Mouse (Mus musculus) neural tube, embryonic 11.5 days (tissue): Measurements from ENCODE around the gene Golga7b. TPM values are rescaled to one million over a fixed set of nuclear protein-coding genes. Genes with fewer than 3 reads are reported as not detected.

ENCODE experiments used
- ATAC-seq: fragments of 200-750 bp; cut with Nextera tagmentation; 2 replicates; pipeline ENCODE4 v1.8.0; 2017; ENCODE audit warnings: moderate number of reproducible peaks, mild to moderate bottlenecking, moderate TSS enrichment, moderate library complexity; ENCODE audit not compliant: insufficient read depth, low FRiP score, low TSS enrichment
- DNase-seq: peaks from one replicate; pipeline ENCODE4 v3.0.0-alpha.2; 2015; ENCODE audit warnings: low spot score
- H3K27ac ChIP-seq: fragments of 300-500 bp; sonication (generic); 2 replicates; pipeline ENCODE4 v1.5.1; 2014; ENCODE audit warnings: low read depth, mild to moderate bottlenecking, low read length
- H3K27me3 ChIP-seq: fragments of 300-500 bp; sonication (generic); 2 replicates; pipeline ENCODE4 v1.6.1; 2014; ENCODE audit warnings: mild to moderate bottlenecking, low read length, mixed read lengths; ENCODE audit not compliant: control insufficient read depth, insufficient read depth
- H3K36me3 ChIP-seq: fragments of 300-500 bp; sonication (generic); 2 replicates; pipeline ENCODE4 v1.6.1; 2014; ENCODE audit warnings: mild to moderate bottlenecking, low read length, moderate library complexity, mixed read lengths; ENCODE audit not compliant: control insufficient read depth, insufficient read depth
- H3K4me1 ChIP-seq: fragments of 300-500 bp; sonication (generic); 2 replicates; pipeline ENCODE4 v1.6.1; 2014; ENCODE audit warnings: low read length, mixed read lengths; ENCODE audit not compliant: control insufficient read depth, insufficient read depth
- H3K4me2 ChIP-seq: fragments of 300-500 bp; sonication (generic); 2 replicates; pipeline ENCODE4 v1.6.1; 2014; ENCODE audit warnings: low read depth, mild to moderate bottlenecking, moderate library complexity
- H3K4me3 ChIP-seq: fragments of 300-500 bp; sonication (generic); 2 replicates; pipeline ENCODE4 v1.5.1; 2014; ENCODE audit warnings: low read depth, low read length
- H3K9ac ChIP-seq: fragments of 300-500 bp; sonication (generic); 2 replicates; pipeline ENCODE4 v1.6.1; 2014; ENCODE audit warnings: mild to moderate bottlenecking, low read length
- H3K9me3 ChIP-seq: fragments of 300-500 bp; sonication (generic); 2 replicates; pipeline ENCODE4 v1.6.1; 2016; ENCODE audit warnings: low read length; ENCODE audit not compliant: control insufficient read depth
- WGBS: fragments of 180-500 bp; shearing (Covaris S2); extraction: QIAGEN DNeasy Blood & Tissue Kit; methylation state at CpG from one replicate; pipeline ENCODE4 v1.1.7; 2014; 5-methylcytosine and 5-hydroxymethylcytosine counted together
- polyA plus RNA-seq: library from polyadenylated mRNA; unstranded; fragments of >200 nt; fragmentation: Nextera tagmentation; extraction: Ambion mirVana; gene quantifications from 2 replicates; pipeline ENCODE4 v1.2.1, GENCODE M21; 2014

The Golga7b gene
- polyA plus RNA-seq, 1 experiment from 2014 or later = 5.5 TPM

DNA sequence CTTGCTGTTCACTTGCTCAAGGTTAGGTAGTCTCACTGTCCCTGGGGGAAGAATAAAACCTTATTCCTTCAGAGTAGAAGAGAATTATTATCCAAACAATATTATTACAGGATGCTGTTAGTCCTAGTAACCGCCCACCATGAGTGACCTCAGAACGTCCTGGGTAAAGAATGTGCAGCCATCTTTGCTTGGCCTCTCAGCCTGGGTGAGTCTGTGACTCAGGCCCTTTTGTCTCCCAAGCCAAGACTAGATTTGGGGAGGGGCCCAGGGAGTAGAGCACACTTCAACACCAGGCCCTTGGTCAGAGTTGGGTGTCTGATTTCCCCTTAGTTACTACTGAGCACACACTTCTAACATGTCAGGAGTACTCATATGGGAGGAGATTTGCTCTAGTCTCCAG is 32.8 kb upstream of the Golga7b start:
- Histone ChIP-seq H3K4me1 (no peaks in the 10 kb centered on the region; the same call in 1 of the 2 replicates), H3K36me3 (no peaks in the 10 kb centered on the region), H3K4me3 (no peak overlapping the region), H3K27ac (no peak overlapping the region), H3K9ac (no peak overlapping the region), H3K9me3 (no peaks in the 10 kb centered on the region), H3K27me3 (no peaks in the 10 kb centered on the region), H3K4me2 (no peak overlapping the region)
- ATAC-seq = no peak
- WGBS = 72% methylated on average over 2 of the region's 2 CpGs
- no peak for DNase-seq

DNA sequence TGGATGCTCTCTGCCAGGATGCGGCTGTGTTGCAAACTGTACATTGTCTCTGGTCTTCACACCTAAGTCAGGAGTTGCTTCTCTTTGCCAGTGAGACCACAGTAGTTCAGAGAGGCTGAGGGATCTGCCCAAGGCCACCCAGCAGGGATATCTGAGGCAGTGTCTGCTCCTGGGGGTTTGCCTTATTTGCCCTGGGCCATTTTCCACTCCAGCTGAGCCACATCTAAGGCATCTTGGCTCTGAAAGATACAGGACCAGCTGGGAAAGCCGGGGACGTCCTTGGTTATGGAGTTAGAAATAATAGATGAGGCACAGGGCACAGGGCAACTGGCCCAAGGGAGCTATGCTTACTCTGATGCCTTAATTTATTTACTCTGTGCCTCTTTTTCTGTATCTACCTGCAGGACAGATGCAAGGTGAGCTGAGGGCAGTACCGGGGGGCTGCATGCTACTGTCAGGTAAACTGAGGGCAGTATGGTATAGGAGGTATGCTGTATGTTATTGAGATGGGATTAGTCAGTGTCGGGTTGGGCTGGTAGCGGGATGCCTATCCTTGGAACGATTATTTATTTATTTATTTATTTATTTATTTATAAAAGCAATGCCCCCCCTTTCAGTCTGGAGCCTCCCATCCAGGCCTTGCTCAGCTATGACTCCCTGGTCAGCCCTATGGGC is 30.5 kb upstream of the Golga7b start:
- ATAC-seq (no peak), DNase-seq (no peak)
- no peak overlapping the region for H3K9ac ChIP-seq
- no peak overlapping the region for H3K27ac ChIP-seq
- H3K9me3 ChIP-seq = no peaks in the 10 kb centered on the region
- WGBS = 73% methylated on average over 7 of the region's 7 CpGs
- no peak overlapping the region for H3K4me3 ChIP-seq
- H3K36me3 ChIP-seq = no peaks in the 10 kb centered on the region
- no peak overlapping the region for H3K4me2 ChIP-seq
- no peaks in the 10 kb centered on the region for H3K4me1 ChIP-seq
- H3K27me3 ChIP-seq = no peaks in the 10 kb centered on the region

DNA sequence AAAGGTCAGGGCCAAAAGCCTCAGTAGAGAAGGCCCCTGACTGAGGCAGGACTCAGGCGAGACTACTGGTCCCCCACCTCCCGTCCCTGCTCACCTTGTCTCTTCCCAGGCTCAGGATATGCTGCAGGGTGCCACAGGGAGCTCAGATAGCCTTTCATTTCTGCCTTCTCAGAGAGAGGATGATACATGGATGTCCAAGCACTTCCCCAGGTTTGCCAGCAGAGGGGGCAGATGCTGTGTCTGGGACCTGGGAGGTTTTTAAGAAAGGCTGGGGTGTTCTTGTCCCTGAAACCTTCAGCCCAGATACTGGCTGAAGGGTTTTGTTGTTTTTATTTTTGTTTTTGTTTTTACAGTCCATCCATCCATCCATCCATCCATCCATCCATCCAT is 30.0 kb upstream of the Golga7b start:
- H3K4me2 ChIP-seq = no peak overlapping the region
- ATAC-seq = no peak
- no peaks in the 10 kb centered on the region for H3K4me1 ChIP-seq
- H3K27ac ChIP-seq = no peak overlapping the region
- DNase-seq = peak; percentile 38
- H3K27me3 ChIP-seq = no peaks in the 10 kb centered on the region
- WGBS = 14% methylated on average over 2 of the region's 2 CpGs
- H3K9ac ChIP-seq = no peak overlapping the region
- no peaks in the 10 kb centered on the region for H3K36me3 ChIP-seq
- H3K4me3 ChIP-seq = no peak overlapping the region
- H3K9me3 ChIP-seq = no peaks in the 10 kb centered on the region

DNA sequence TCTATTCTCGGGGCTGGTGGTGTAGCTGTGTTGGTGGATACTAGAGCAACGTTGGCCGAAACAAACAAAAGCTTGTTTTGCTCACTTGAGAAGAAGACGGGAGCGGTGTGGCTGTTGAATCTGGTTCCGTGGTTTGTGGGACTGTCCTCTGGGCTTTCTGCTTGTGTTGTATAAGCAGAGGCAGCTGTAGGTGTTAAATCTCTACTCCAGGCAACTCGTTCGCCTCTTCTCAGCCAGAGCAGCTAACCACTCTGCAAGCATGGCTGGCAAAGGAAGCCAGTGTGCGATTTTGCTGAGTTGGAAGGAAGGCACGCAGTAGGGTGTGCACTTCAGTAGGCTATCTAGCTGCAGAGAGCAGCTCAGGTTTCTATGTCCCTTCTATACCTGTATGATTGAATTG is 20.9 kb upstream of the Golga7b start:
- WGBS = 82% methylated on average over 10 of the region's 10 CpGs
- H3K36me3 ChIP-seq = no peaks in the 10 kb centered on the region
- H3K9ac ChIP-seq = no peak overlapping the region
- H3K27me3 ChIP-seq = no peaks in the 10 kb centered on the region
- ATAC-seq (no peak), DNase-seq (no peak)
- H3K4me3 ChIP-seq = no peak overlapping the region
- no peak overlapping the region for H3K4me2 ChIP-seq
- H3K4me1 ChIP-seq = no peaks in the 10 kb centered on the region
- H3K27ac ChIP-seq = 0 out of 2 replicates have a peak overlapping the region, but pooled peaks have one; percentile 8
- no peaks in the 10 kb centered on the region for H3K9me3 ChIP-seq

DNA sequence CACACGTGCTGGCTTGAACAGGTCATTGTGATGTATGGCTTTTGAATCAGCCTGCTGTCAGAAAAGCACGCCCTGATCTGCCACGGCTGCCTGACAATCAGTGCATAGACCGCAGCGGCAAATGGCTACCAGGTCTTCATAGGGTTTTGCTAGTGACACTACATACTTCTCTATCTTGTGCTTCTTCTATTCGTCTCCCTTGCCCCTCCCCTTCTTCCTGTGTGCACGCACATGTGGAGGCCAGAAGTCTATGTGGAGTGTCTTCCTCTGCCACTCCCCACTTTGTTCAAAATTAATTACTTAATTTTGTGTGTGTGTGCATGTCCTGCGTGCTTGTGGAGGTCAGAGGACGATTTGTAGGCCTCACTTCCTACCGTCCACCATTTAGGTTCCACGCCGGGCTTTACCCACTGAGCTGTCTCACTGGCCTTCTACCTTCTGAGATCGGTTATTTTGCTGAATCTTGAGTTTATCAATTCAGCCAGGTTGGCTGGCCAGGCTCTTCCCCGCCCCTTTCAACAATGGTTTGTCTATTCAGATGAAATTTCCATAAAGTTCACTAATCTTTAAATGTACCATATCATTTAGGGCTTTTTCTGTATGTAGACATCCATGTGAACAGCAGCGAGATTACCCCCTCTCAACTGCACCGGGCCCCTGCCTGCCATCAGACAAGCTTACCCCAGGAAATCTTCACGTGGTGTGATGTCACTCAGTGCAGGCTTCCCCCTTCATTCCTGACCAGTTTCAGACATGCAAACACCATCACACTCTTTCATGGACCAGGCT is 17.7 kb upstream of the Golga7b start:
- Histone ChIP-seq H3K9ac (no peak overlapping the region), H3K4me2 (no peak overlapping the region), H3K4me3 (no peak overlapping the region), H3K27me3 (no peaks in the 10 kb centered on the region), H3K4me1 (no peaks in the 10 kb centered on the region), H3K9me3 (no peaks in the 10 kb centered on the region), H3K36me3 (no peaks in the 10 kb centered on the region), H3K27ac (no peak overlapping the region)
- WGBS = 74% methylated on average over 17 of the region's 17 CpGs
- DNase-seq (no peak), ATAC-seq (no peak)

DNA sequence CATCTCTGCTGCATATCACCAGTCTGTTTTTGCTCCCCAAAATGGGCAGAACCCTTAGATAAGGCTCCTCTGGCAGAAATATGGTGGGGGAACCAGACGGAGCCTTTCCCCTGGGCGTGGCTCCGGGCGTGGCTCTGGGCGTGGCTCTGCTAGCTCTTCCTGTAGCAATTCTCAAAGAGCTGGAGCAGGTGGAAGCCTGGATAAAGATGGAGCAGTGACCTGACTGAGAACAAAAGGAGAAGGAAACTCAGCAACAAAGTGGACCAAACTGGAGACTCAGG is 17.1 kb upstream of the Golga7b start:
- DNase-seq = no peak
- 72% methylated on average over 5 of the region's 5 CpGs for WGBS
- H3K4me3 ChIP-seq = no peak overlapping the region
- H3K36me3 ChIP-seq = no peaks in the 10 kb centered on the region
- H3K4me1 ChIP-seq = no peaks in the 10 kb centered on the region
- ATAC-seq = no peak
- H3K27me3 ChIP-seq = no peaks in the 10 kb centered on the region
- H3K9me3 ChIP-seq = no peaks in the 10 kb centered on the region
- no peak overlapping the region for H3K27ac ChIP-seq
- no peak overlapping the region for H3K4me2 ChIP-seq
- no peak overlapping the region for H3K9ac ChIP-seq

DNA sequence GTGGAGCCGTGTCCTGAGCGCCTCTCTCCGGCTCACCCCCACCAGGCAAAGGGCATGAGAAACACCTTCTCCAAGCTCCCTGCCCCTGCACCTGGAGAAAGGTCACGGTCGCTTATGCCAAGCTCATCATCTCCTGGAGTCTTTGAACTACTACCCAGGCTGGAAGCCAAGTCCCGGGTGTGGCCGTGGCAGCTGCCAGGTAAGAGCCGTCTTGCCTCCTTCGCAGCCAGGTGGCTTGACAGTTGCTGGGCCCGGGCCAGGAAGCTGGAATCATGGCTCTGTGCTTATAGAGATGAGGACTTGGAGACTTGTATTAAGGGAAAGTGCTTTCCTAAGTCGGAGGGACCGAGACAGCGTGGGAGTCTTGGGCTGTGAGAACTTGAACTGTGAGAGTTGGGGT is 16.4 kb upstream of the Golga7b start:
- DNase-seq = no peak
- no peak overlapping the region for H3K4me3 ChIP-seq
- 90% methylated on average over 13 of the region's 13 CpGs for WGBS
- H3K9ac ChIP-seq = no peak overlapping the region
- H3K9me3 ChIP-seq = no peaks in the 10 kb centered on the region
- no peak for ATAC-seq
- no peak overlapping the region for H3K27ac ChIP-seq
- no peaks in the 10 kb centered on the region for H3K36me3 ChIP-seq
- no peaks in the 10 kb centered on the region for H3K27me3 ChIP-seq
- H3K4me2 ChIP-seq = no peak overlapping the region
- no peaks in the 10 kb centered on the region for H3K4me1 ChIP-seq

DNA sequence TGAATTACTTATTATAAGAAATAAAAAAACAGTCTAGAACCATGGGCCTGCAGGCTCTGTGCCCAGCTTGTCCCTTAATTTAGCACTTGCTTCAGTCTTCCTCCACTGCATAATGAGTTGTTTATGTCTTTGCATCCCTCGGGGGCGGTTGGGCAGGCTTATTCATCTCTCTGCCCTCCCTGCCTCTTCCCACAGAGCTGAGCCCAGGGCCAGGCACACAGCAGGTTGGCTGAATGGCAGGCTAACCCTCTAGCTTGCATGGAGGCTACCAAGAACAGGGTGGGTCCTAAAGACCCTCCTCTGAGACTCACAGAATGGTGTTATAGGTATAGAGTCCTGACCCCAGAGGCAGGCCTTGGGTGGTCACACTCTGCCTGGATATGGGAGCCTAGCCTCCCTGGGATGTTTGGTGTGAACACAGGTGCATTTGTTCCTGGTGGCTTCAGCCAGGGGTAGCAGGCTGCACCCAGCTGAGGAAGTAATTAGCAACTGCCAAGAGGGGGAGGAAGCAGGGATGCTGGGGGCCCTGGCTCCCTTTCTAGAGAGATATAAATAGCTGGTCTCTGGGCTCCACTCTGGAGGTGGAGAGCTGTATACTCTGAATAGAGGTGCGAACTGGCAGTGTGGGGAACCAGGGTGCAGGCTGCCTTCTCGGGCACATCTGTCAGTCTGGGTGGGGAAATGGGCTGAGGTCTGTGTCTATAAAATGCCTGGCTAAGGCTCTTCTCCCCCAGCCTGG is 9.6 kb upstream of the Golga7b start:
- peak overlapping the region; percentile 49; the same call in 1 of the 2 replicates for H3K27ac ChIP-seq
- DNase-seq = no peak

More for the DNA sequence above, 9.6 kb upstream of the Golga7b start:
- 14% methylated on average over 4 of the region's 4 CpGs for WGBS
- H3K4me3 ChIP-seq = no peak overlapping the region
- H3K9ac ChIP-seq = no peak overlapping the region
- no peaks in the 10 kb centered on the region for H3K4me1 ChIP-seq
- H3K4me2 ChIP-seq = no peak overlapping the region
- no peaks in the 10 kb centered on the region for H3K36me3 ChIP-seq
- ATAC-seq = no peak
- H3K27me3 ChIP-seq = no peaks in the 10 kb centered on the region
- H3K9me3 ChIP-seq = no peaks in the 10 kb centered on the region
